Mouse (Mus musculus): Measurements from ENCODE around the gene Rapgef2. TPM values are rescaled to one million over a fixed set of nuclear protein-coding genes. Genes with fewer than 3 reads are reported as not detected.
A peak's percentile ranks its signal among the peaks of the same experiment; 100 is the strongest.

Rapgef2 gene
- total RNA-seq, 2 experiments from 2014 or later, result 121 to 129 TPM

DNA sequence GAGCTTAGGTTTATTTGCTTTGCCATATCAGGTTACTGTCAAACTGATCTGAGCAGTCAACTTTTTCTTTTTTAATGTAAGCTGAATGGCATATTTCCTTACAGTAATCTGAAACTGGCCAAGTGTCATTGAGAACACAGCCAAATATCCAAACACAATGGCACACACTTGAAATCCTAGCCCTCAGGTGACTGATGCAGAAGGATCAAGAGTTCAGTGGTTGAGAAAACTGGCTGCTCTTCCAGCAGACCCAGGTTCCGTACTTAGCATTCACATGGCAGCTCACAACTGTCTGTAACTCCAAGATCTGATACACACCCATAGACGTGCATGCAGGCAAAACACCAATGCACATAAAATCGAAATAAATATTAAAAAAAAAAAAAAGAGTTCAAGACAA, 243.3 kb downstream of the Rapgef2 start:
- no peak for DNase-seq (ENCODE audit: low spot score in 2 of 2)

GRCm38 (mm10) chr3:79039666-79040450, 246.5 kb downstream of the Rapgef2 start:
- no peak for DNase-seq (ENCODE audit: low spot score in 2 of 2)

DNA sequence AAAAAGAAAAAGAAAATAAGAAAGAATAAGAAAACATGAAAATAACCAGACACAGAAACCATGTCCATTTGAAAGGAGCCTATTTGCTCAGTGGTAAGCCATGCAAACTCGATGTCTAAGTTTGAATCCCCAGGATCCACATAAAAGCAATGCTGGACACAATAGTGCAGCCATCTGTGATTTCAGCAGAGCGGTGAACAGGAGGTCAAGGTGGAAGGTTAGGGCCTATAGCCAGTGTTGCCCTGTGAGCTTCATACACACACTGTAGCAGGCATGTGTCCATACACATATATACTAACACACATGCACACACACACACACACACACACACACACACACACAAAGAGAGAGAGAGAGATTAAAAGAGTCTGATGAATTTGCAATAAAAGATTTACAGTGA, 247.3 kb downstream of the Rapgef2 start:
- DNase-seq (ENCODE audit: low spot score in 2 of 2), result no peak

- no peak for DNase-seq (ENCODE audit: low spot score in 2 of 2)
Measured at GRCm38 (mm10) chr3:79034457-79034856, 251.9 kb downstream of the Rapgef2 start.

DNA sequence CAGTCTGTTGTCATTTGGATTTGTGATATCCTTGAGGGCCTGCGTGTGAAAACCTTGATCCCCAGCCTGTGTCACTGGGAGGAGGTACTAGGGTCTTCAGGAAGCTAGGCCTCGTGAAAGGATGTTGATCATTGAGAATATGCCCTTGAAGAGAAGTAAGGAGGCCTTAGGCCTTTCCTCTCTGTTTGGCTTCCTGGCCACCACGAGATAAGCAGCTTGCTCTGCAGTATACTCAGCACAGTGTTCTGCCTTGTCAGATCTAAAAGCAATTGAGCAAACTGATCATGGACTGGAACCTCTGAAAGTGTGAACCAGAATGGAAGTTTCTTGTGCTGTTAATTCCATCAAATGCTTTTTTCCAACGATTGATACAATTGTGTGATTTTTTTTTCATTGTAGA, 255.5 kb downstream of the Rapgef2 start:
- no peak for DNase-seq (ENCODE audit: low spot score in 2 of 2)

GRCm38 (mm10) chr3:79028153-79028878, 258.0 kb downstream of the Rapgef2 start:
- no peak for DNase-seq (ENCODE audit: low spot score in 2 of 2)

- no peak for DNase-seq (ENCODE audit: low spot score in 2 of 2)
Measured at GRCm38 (mm10) chr3:79025983-79026382, 260.3 kb downstream of the Rapgef2 start.

- DNase-seq (ENCODE audit: low spot score in 2 of 2), result peak in 1 of 2 experiments; percentile 10
Measured at GRCm38 (mm10) chr3:79023735-79024328, 262.5 kb downstream of the Rapgef2 start.

DNA sequence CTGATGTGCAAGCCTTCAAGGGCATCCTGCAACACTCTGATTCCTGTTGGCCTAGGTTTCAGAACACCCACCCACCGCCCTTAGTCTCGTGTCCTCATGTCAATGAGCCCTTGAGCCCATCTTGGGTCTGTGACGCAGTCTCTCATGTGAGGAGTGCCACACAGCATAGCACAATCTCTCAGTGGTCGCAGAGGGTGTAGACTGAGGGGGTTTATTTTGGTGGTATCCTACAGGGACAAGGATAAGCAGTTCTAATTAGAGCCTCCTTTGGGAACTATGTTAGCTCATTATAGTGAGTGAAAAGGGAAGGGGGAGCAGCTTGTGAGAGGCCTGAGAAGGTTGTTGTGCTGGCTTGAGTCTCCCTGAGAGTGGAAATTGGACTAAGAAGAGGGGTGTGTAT, 263.6 kb downstream of the Rapgef2 start:
- DNase-seq (ENCODE audit: low spot score in 2 of 2), result no peak

GRCm38 (mm10) chr3:79017440-79017839, 268.9 kb downstream of the Rapgef2 start:
- DNase-seq (ENCODE audit: low spot score in 2 of 2), result no peak

GRCm38 (mm10) chr3:79016830-79017229, 269.5 kb downstream of the Rapgef2 start:
- no peak for DNase-seq (ENCODE audit: low spot score in 2 of 2)

GRCm38 (mm10) chr3:79015621-79016474, 270.5 kb downstream of the Rapgef2 start:
- peak; percentile 25 to 67 for DNase-seq (ENCODE audit: low spot score in 2 of 2)

Other genes with a start within 250 kb of the Rapgef2 start
- gene Gm17359, start 50.1 kb upstream of the Rapgef2 start, total RNA-seq (2021), result not detected